7 mouse cellular contexts compared by ENCODE assay signal in genomic region chr11:75282496-75283120, GRCm38 (mm10).
DNase-seq lines count a peak whose midpoint lies in the region; ATAC-seq and TF ChIP-seq lines count a peak whose summit lies in the region.

No protein-coding gene starts in this region.

- H3K4me3 ChIP-seq in forebrain, embryonic 14.5 days (ENCODE audit: low read depth, low read length), result no peak overlapping the region
- H3K4me3 ChIP-seq in limb, embryonic 14.5 days (replicated peaks; ENCODE audit: low read length), result 0 out of 2 replicates have a peak overlapping the region, but pooled peaks have one; percentile 9
- H3K4me3 ChIP-seq in midbrain, embryonic 16.5 days (ENCODE audit: low read depth, low read length), result no peak overlapping the region

- no peak overlapping the region for H3K27ac ChIP-seq in forebrain, embryonic 14.5 days (ENCODE audit: low read depth, low read length)
- H3K27ac ChIP-seq in limb, embryonic 14.5 days (replicated peaks; ENCODE audit: low read depth, low read length), result no peak overlapping the region
- no peak overlapping the region for H3K27ac ChIP-seq in midbrain, embryonic 16.5 days (ENCODE audit: low read length)

- DNase-seq in testis, postnatal 10 days (ENCODE audit: low spot score), result peak; percentile 70
- DNase-seq in testis, postnatal 14 days (ENCODE audit: low spot score), result no peak
- DNase-seq in forebrain, embryonic 14.5 days (ENCODE audit: low spot score), result no peak
- no peak for DNase-seq in limb, embryonic 14.5 days (ENCODE audit: low spot score)
- no peak for DNase-seq in urinary bladder, postnatal 14 days (ENCODE audit: low spot score)
- DNase-seq in ovary, postnatal 36 days (ENCODE audit: low spot score), result no peak

- no peak for ATAC-seq in forebrain, embryonic 14.5 days
- ATAC-seq in limb, embryonic 14.5 days (ENCODE audit: low FRiP score, low read depth), result no peak
- ATAC-seq in midbrain, embryonic 16.5 days, result no peak

- H3K4me2 ChIP-seq in forebrain, embryonic 14.5 days (ENCODE audit: low read length), result peak overlapping the region; percentile 37
- peak overlapping the region; percentile 33; the same call in 1 of the 2 replicates for H3K4me2 ChIP-seq in limb, embryonic 14.5 days (replicated peaks; ENCODE audit: low read depth, low read length, severe bottlenecking)
- H3K4me2 ChIP-seq in midbrain, embryonic 16.5 days (ENCODE audit: low read length), result peak overlapping the region; percentile 51

- WGBS in forebrain, embryonic 14.5 days, result 10% methylated on average over 13 of the region's 13 CpGs
- WGBS in limb, embryonic 14.5 days, result 16% methylated on average over 13 of the region's 13 CpGs
- WGBS in midbrain, embryonic 16.5 days, result 8% methylated on average over 13 of the region's 13 CpGs

- H3K9me3 ChIP-seq in forebrain, embryonic 14.5 days (replicated peaks; ENCODE audit: control insufficient read depth, low read length), result no peaks in the 10 kb centered on the region
- no peaks in the 10 kb centered on the region for H3K9me3 ChIP-seq in limb, embryonic 14.5 days (ENCODE audit: control insufficient read depth, low read length)
- H3K9me3 ChIP-seq in midbrain, embryonic 16.5 days (replicated peaks; ENCODE audit: control insufficient read depth, low read length, poor library complexity, severe bottlenecking), result no peaks in the 10 kb centered on the region

- peaks cover 24% of the 10 kb centered on the region for H3K27me3 ChIP-seq in forebrain, embryonic 14.5 days (replicated peaks; ENCODE audit: control insufficient read depth, insufficient read depth, low read length)
- peaks cover 21% of the 10 kb centered on the region for H3K27me3 ChIP-seq in limb, embryonic 14.5 days (ENCODE audit: control insufficient read depth, insufficient read depth, low read length)
- 0 out of 2 replicates have a peak, but pooled peaks cover 2% of the 10 kb centered on the region for H3K27me3 ChIP-seq in midbrain, embryonic 16.5 days (ENCODE audit: control insufficient read depth, insufficient read depth, low read depth, low read length)

- H3K4me1 ChIP-seq in forebrain, embryonic 14.5 days (ENCODE audit: control insufficient read depth, insufficient read depth, low read length), result peaks cover 37% of the 10 kb centered on the region
- peaks cover 33% of the 10 kb centered on the region for H3K4me1 ChIP-seq in limb, embryonic 14.5 days (ENCODE audit: control insufficient read depth, insufficient read depth, low read length)
- H3K4me1 ChIP-seq in midbrain, embryonic 16.5 days (ENCODE audit: control insufficient read depth, insufficient read depth, low read length), result peaks cover 50% of the 10 kb centered on the region

- no peak for TF ChIP-seq POLR2A in limb, embryonic 14.5 days (IDR thresholded peaks at IDR 0.05; ENCODE audit: borderline replicate concordance, extremely low read depth, insufficient read depth, insufficient read length)

- no peak overlapping the region for H3K9ac ChIP-seq in forebrain, embryonic 14.5 days (ENCODE audit: low read length)
- H3K9ac ChIP-seq in limb, embryonic 14.5 days (ENCODE audit: low read depth, low read length, severe bottlenecking), result no peak overlapping the region
- H3K9ac ChIP-seq in midbrain, embryonic 16.5 days (ENCODE audit: low read depth, low read length), result no peak overlapping the region

- no peaks in the 10 kb centered on the region for H3K36me3 ChIP-seq in forebrain, embryonic 14.5 days (ENCODE audit: control insufficient read depth, insufficient read depth, low read length)
- no peaks in the 10 kb centered on the region for H3K36me3 ChIP-seq in limb, embryonic 14.5 days (ENCODE audit: control insufficient read depth, insufficient read depth, low read length)
- H3K36me3 ChIP-seq in midbrain, embryonic 16.5 days (ENCODE audit: control insufficient read depth, insufficient read depth, low read length), result no peaks in the 10 kb centered on the region
